Mouse (Mus musculus): ENCODE results near the gene Fam20c. TPM values are rescaled to one million over a fixed set of nuclear protein-coding genes. Genes with fewer than 3 reads are reported as not detected.
A peak's percentile ranks its signal among the peaks of the same experiment; 100 is the strongest.

The Fam20c gene
- total RNA-seq, 1 experiment, result 8.0 TPM

- TF ChIP-seq MAFK (IDR thresholded peaks at IDR 0.05; ENCODE audit: insufficient read depth, low read depth, low read length) (no peak), ZC3H11A (IDR thresholded peaks at IDR 0.05; ENCODE audit: borderline replicate concordance, low read depth, low read length) (no peak), ZNF384 (IDR thresholded peaks at IDR 0.05; ENCODE audit: low read depth, low read length) (no peak), CHD2 (IDR thresholded peaks at IDR 0.05; ENCODE audit: low read depth, low read length) (no peak), HCFC1 (IDR thresholded peaks at IDR 0.05; ENCODE audit: borderline replicate concordance, insufficient read depth, low read length) (no peak)
- Histone ChIP-seq H3K4me3 (ENCODE audit: insufficient read depth in 1 of 2, low read depth in 1 of 2, low read length in 2 of 2, poor library complexity in 1 of 2, severe bottlenecking in 1 of 2) (no peak overlapping the region), H3K36me3 (ENCODE audit: control insufficient read depth, insufficient read depth, low read length, poor library complexity, severe bottlenecking) (no peaks in the 10 kb centered on the region), H3K9me3 (ENCODE audit: control insufficient read depth, insufficient read depth, low read depth, low read length) (no peaks in the 10 kb centered on the region), H3K27ac (ENCODE audit: insufficient read depth, low read depth, low read length, poor library complexity, severe bottlenecking) (no peak overlapping the region), H3K4me1 (ENCODE audit: control insufficient read depth in 2 of 2, insufficient read depth in 2 of 2, low read length in 2 of 2, poor library complexity in 1 of 2) (peaks cover 0 to 2% of the 10 kb centered on the region in 2 experiments; a peak in 1 of 4 replicates), H3K9ac (ENCODE audit: insufficient read depth, low read depth, low read length, poor library complexity, severe bottlenecking) (no peak overlapping the region)
- no peak for DNase-seq (ENCODE audit: low read depth, low spot score)
- in situ Hi-C loops (cut with MboI; ENCODE audit: low sequenced_read_pairs in 2 of 2, unreplicated experiment in 2 of 2), result loop anchor here in 1 of 2 experiments (10.0 kb wide), 2 partner anchors 231 to 321 kb away; no protein-coding TSS in a partner anchor
Observed at GRCm38 (mm10) chr5:138853349-138853748, 99.0 kb downstream of the Fam20c start.

- TF ChIP-seq CHD2 (IDR thresholded peaks at IDR 0.05; ENCODE audit: low read depth, low read length) (no peak), HCFC1 (IDR thresholded peaks at IDR 0.05; ENCODE audit: borderline replicate concordance, insufficient read depth, low read length) (no peak), ZC3H11A (IDR thresholded peaks at IDR 0.05; ENCODE audit: borderline replicate concordance, low read depth, low read length) (peak; percentile 71; the same call in 1 of the 2 replicates)
- peaks cover 0 to 2% of the 10 kb centered on the region in 2 experiments; a peak in 1 of 4 replicates for H3K4me1 ChIP-seq (ENCODE audit: control insufficient read depth in 2 of 2, insufficient read depth in 2 of 2, low read length in 2 of 2, poor library complexity in 1 of 2)
- no peaks in the 10 kb centered on the region for H3K9me3 ChIP-seq (ENCODE audit: control insufficient read depth, insufficient read depth, low read depth, low read length)
- no peaks in the 10 kb centered on the region for H3K36me3 ChIP-seq (ENCODE audit: control insufficient read depth, insufficient read depth, low read length, poor library complexity, severe bottlenecking)
- in situ Hi-C loops (cut with MboI; ENCODE audit: low sequenced_read_pairs in 2 of 2, unreplicated experiment in 2 of 2), result loop anchor here (5.0 to 10.0 kb wide), 4 partner anchors 225 to 320 kb away; no protein-coding TSS in a partner anchor
- H3K27ac ChIP-seq (ENCODE audit: insufficient read depth, low read depth, low read length, poor library complexity, severe bottlenecking), result no peak overlapping the region
- H3K4me3 ChIP-seq (ENCODE audit: insufficient read depth in 1 of 2, low read depth in 1 of 2, low read length in 2 of 2, poor library complexity in 1 of 2, severe bottlenecking in 1 of 2), result no peak overlapping the region
- peak; percentile 48 for DNase-seq (ENCODE audit: low read depth, low spot score)
- H3K9ac ChIP-seq (ENCODE audit: insufficient read depth, low read depth, low read length, poor library complexity, severe bottlenecking), result no peak overlapping the region
Observed at GRCm38 (mm10) chr5:138857010-138857617, 102.8 kb downstream of the Fam20c start.

- H3K4me3 ChIP-seq (ENCODE audit: insufficient read depth in 1 of 2, low read depth in 1 of 2, low read length in 2 of 2, poor library complexity in 1 of 2, severe bottlenecking in 1 of 2), result no peak overlapping the region
- no peak overlapping the region for H3K27ac ChIP-seq (ENCODE audit: insufficient read depth, low read depth, low read length, poor library complexity, severe bottlenecking)
- H3K36me3 ChIP-seq (ENCODE audit: control insufficient read depth, insufficient read depth, low read length, poor library complexity, severe bottlenecking), result no peaks in the 10 kb centered on the region
- TF ChIP-seq HCFC1 (IDR thresholded peaks at IDR 0.05; ENCODE audit: borderline replicate concordance, insufficient read depth, low read length) (no peak), ZC3H11A (IDR thresholded peaks at IDR 0.05; ENCODE audit: borderline replicate concordance, low read depth, low read length) (no peak), ZNF384 (IDR thresholded peaks at IDR 0.05; ENCODE audit: low read depth, low read length) (no peak), CHD2 (IDR thresholded peaks at IDR 0.05; ENCODE audit: low read depth, low read length) (no peak), MAFK (IDR thresholded peaks at IDR 0.05; ENCODE audit: insufficient read depth, low read depth, low read length) (no peak)
- no peaks in the 10 kb centered on the region for H3K9me3 ChIP-seq (ENCODE audit: control insufficient read depth, insufficient read depth, low read depth, low read length)
- no peak overlapping the region for H3K9ac ChIP-seq (ENCODE audit: insufficient read depth, low read depth, low read length, poor library complexity, severe bottlenecking)
- H3K4me1 ChIP-seq (ENCODE audit: control insufficient read depth in 2 of 2, insufficient read depth in 2 of 2, low read length in 2 of 2, poor library complexity in 1 of 2), result peaks cover 0 to 2% of the 10 kb centered on the region in 2 experiments; a peak in 1 of 4 replicates
- in situ Hi-C loops (cut with MboI; ENCODE audit: low sequenced_read_pairs in 2 of 2, unreplicated experiment in 2 of 2), result loop anchor here (5.0 to 10.0 kb wide), 4 partner anchors 224 to 319 kb away; no protein-coding TSS in a partner anchor
- no peak for DNase-seq (ENCODE audit: low read depth, low spot score)
Observed at GRCm38 (mm10) chr5:138857811-138858251, 103.5 kb downstream of the Fam20c start.

Other genes starting within 250 kb of the Fam20c start
- not detected in 2 replicates for gene 1700123K08Rik, start 189.8 kb upstream of the Fam20c start, total RNA-seq (2012; rRNA removed)
- 8.4 and 10.0 TPM in 2 replicates for gene Zfp68, start 134.8 kb upstream of the Fam20c start, total RNA-seq (2012; rRNA removed)
- gene A430033K04Rik, start 131.7 kb upstream of the Fam20c start, total RNA-seq (2012; rRNA removed), result 1.9 and 2.2 TPM in 2 replicates
- gene Gm5294, start 65.6 kb downstream of the Fam20c start, total RNA-seq (2012; rRNA removed), result not detected in 2 replicates
- gene Pdgfa, start 242.9 kb downstream of the Fam20c start, total RNA-seq (2012; rRNA removed), result 81.5 and 84.9 TPM in 2 replicates

Measured in ES-E14 (cell line).